Mouse (Mus musculus) kidney, embryonic 14.5 days (tissue): Measurements from ENCODE around the gene Cd101. TPM values are rescaled to one million over a fixed set of nuclear protein-coding genes. Genes with fewer than 3 reads are reported as not detected.

Experiments
- polyA plus RNA-seq: library from polyadenylated mRNA; unstranded; fragments of >200 nt; fragmentation: Nextera tagmentation; extraction: Ambion mirVana; gene quantifications from 2 replicates; pipeline ENCODE4 v1.2.1, GENCODE M21; 2014

Gene Cd101
- polyA plus RNA-seq, 1 experiment from 2014 or later, result not detected

Other genes with a start within 250 kb of the Cd101 start
- 0.34 and 0.50 TPM in 2 replicates for gene Vtcn1, start 204.1 kb downstream of the Cd101 start, polyA plus RNA-seq
- gene Trim45, start 107.4 kb downstream of the Cd101 start, polyA plus RNA-seq, result 3.2 and 5.5 TPM in 2 replicates
- 14.5 and 24.2 TPM in 2 replicates for gene Ttf2, start 59.9 kb downstream of the Cd101 start, polyA plus RNA-seq
- gene Ptgfrn, start 80.7 kb upstream of the Cd101 start, polyA plus RNA-seq, result 4.4 and 4.7 TPM in 2 replicates